Comparison of ENCODE assay signal across 1 mouse cellular context in genomic region chr5:31240637-31241521, GRCm38 (mm10).
TF ChIP-seq lines count a peak whose summit lies in the region.

Gene Nrbp1 (plus strand): TSS chr5:31240864.
Gene Gm9970 (minus strand): TSS chr5:31241232.

TF ChIP-seq in MEL, 35 proteins besides CTCF, POLR2A, EP300 and RAD21 (continued from another document):
- TF ChIP-seq SMC3 (IDR thresholded peaks at IDR 0.05; ENCODE audit: low read depth, low read length) (no peak), ZMIZ1 (IDR thresholded peaks at IDR 0.05; ENCODE audit: low read depth, low read length) (peak; percentile 95), POLR2AphosphoS5 (IDR thresholded peaks at IDR 0.05; ENCODE audit: borderline replicate concordance, low read depth, low read length) (no peak), ETS1 (IDR thresholded peaks at IDR 0.05; ENCODE audit: low read depth, low read length) (peak; percentile 37; the same call in 1 of the 2 replicates), NRF1 (IDR thresholded peaks at IDR 0.05; ENCODE audit: insufficient read depth, low read depth, low read length, poor library complexity, severe bottlenecking) (peak; percentile 54; the same call in 1 of the 2 replicates)
